Mouse (Mus musculus) neural tube, embryonic 15.5 days (tissue): Measurements from ENCODE around the gene Dock11. TPM values are rescaled to one million over a fixed set of nuclear protein-coding genes. Genes with fewer than 3 reads are reported as not detected.

Experiments
- ATAC-seq: fragments of 200-750 bp; cut with Nextera tagmentation; 2 replicates; pipeline ENCODE4 v1.8.0; 2017; ENCODE audit warnings: mild to moderate bottlenecking, moderate TSS enrichment, moderate library complexity; ENCODE audit not compliant: low FRiP score
- H3K27ac ChIP-seq: fragments of 300-500 bp; sonication (generic); replicated peaks from 2 replicates; pipeline ENCODE4 v1.5.1; 2015; ENCODE audit warnings: mild to moderate bottlenecking, inconsistent platforms
- H3K27me3 ChIP-seq: fragments of 300-500 bp; sonication (generic); replicated peaks from 2 replicates; pipeline ENCODE4 v1.6.1; 2015; ENCODE audit warnings: inconsistent platforms
- H3K36me3 ChIP-seq: fragments of 300-500 bp; sonication (generic); 2 replicates; pipeline ENCODE4 v1.6.1; 2015; ENCODE audit warnings: inconsistent platforms
- H3K4me1 ChIP-seq: fragments of 300-500 bp; sonication (generic); 2 replicates; pipeline ENCODE4 v1.6.1; 2015; ENCODE audit warnings: inconsistent platforms
- H3K4me2 ChIP-seq: fragments of 300-500 bp; sonication (generic); 2 replicates; pipeline ENCODE4 v1.6.1; 2015; ENCODE audit warnings: inconsistent platforms, mild to moderate bottlenecking, moderate library complexity
- H3K4me3 ChIP-seq: fragments of 300-500 bp; sonication (generic); replicated peaks from 2 replicates; pipeline ENCODE4 v1.5.1; 2015; ENCODE audit warnings: mild to moderate bottlenecking, inconsistent platforms
- H3K9ac ChIP-seq: fragments of 300-500 bp; sonication (generic); replicated peaks from 2 replicates; pipeline ENCODE4 v1.6.1; 2015; ENCODE audit warnings: mild to moderate bottlenecking, inconsistent platforms
- H3K9me3 ChIP-seq: fragments of 300-500 bp; sonication (generic); replicated peaks from 2 replicates; pipeline ENCODE4 v1.6.1; 2016; ENCODE audit warnings: inconsistent platforms
- WGBS: fragments of 180-500 bp; shearing (Covaris S2); methylation state at CpG from one replicate; pipeline ENCODE4 v1.1.7; 2015; ENCODE audit warnings: mixed read lengths; 5-methylcytosine and 5-hydroxymethylcytosine counted together
- polyA plus RNA-seq: library from polyadenylated mRNA; unstranded; fragments of >200 nt; fragmentation: Nextera tagmentation; extraction: Ambion mirVana; gene quantifications from 2 replicates; pipeline ENCODE4 v1.2.1, GENCODE M21; 2015

Dock11 gene
- polyA plus RNA-seq, 1 experiment from 2014 or later = 9.9 TPM

DNA sequence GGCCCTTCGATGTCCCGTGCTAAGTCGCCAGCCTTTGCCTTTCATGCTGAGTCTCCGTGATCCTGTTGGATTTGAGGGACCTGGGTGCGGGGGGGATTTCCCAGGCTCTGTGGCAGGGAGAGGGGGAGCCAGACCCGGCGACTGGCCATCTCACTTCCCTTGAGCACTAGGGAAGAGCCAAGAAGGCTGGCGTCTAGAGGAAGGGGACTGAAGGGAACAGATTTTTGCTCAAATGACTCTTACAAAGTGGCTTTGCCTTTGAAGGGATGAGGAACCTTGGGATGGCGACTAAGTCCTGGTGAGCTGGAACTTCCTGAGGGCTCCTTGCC is 223.8 kb downstream of the Dock11 start:
- H3K9me3 ChIP-seq = no peaks in the 10 kb centered on the region
- 22% methylated on average over 9 of the region's 9 CpGs for WGBS
- H3K9ac ChIP-seq = peak overlapping the region; percentile 44
- no peaks in the 10 kb centered on the region for H3K36me3 ChIP-seq
- ATAC-seq = no peak; the same call in 1 of the 2 replicates
- no peaks in the 10 kb centered on the region for H3K4me1 ChIP-seq
- peak overlapping the region; percentile 79 for H3K4me2 ChIP-seq
- no peak overlapping the region for H3K27ac ChIP-seq
- H3K27me3 ChIP-seq = no peaks in the 10 kb centered on the region
- peak overlapping the region; percentile 50 for H3K4me3 ChIP-seq

- ATAC-seq = no peak
- no peaks in the 10 kb centered on the region for H3K36me3 ChIP-seq
- H3K9me3 ChIP-seq = no peaks in the 10 kb centered on the region
- no peak overlapping the region for H3K4me2 ChIP-seq
- no peaks in the 10 kb centered on the region for H3K27me3 ChIP-seq
- H3K9ac ChIP-seq = no peak overlapping the region
- H3K27ac ChIP-seq = no peak overlapping the region
- 89% methylated on average over 4 of the region's 4 CpGs for WGBS
- H3K4me1 ChIP-seq = no peaks in the 10 kb centered on the region
- no peak overlapping the region for H3K4me3 ChIP-seq
Observed at GRCm38 (mm10) chrX:36115171-36115570, 226.5 kb downstream of the Dock11 start.

Other genes with a start within 250 kb of the Dock11 start
- 5.0 and 9.0 TPM in 2 replicates for gene Il13ra1, start 223.3 kb downstream of the Dock11 start, polyA plus RNA-seq